Comparison of ENCODE assay signal across 22 mouse cellular contexts in genomic region chr12:39761326-39761725, GRCm38 (mm10).
"Had no signal": no experiment of that assay in that cellular context is flagged by ENCODE, and none has a peak within 500 bp of the region (broad histone marks: within the 10 kb centered on the region; RNA-seq: fewer than 3 reads in every experiment).

No protein-coding gene starts in this region.

- H3K4me1 ChIP-seq: limb, embryonic 12.5 days; liver, embryonic 12.5 days; liver, embryonic 15.5 days; lung, embryonic 15.5 days; megakaryocyte, embryonic 14.5 days; midbrain, embryonic 10.5 days; midbrain, embryonic 13.5 days; neural tube, embryonic 12.5 days; neural tube, embryonic 15.5 days had no signal

- ATAC-seq: liver, embryonic 12.5 days; midbrain, embryonic 13.5 days had no signal

- H3K27me3 ChIP-seq: limb, embryonic 12.5 days; liver, embryonic 12.5 days; liver, embryonic 15.5 days; lung, embryonic 15.5 days; megakaryocyte, embryonic 14.5 days; midbrain, embryonic 13.5 days; neural tube, embryonic 12.5 days; neural tube, embryonic 15.5 days had no signal

- H3K9me3 ChIP-seq: limb, embryonic 12.5 days; liver, embryonic 12.5 days; liver, embryonic 15.5 days; lung, embryonic 15.5 days; megakaryocyte, embryonic 14.5 days; midbrain, embryonic 10.5 days; midbrain, embryonic 13.5 days; neural tube, embryonic 12.5 days; neural tube, embryonic 15.5 days had no signal

- H3K4me3 ChIP-seq: left cerebral cortex, adult 2 months; limb, embryonic 12.5 days; liver, embryonic 12.5 days; liver, embryonic 15.5 days; lung, embryonic 15.5 days; megakaryocyte, embryonic 14.5 days; midbrain, embryonic 10.5 days; midbrain, embryonic 13.5 days; neural tube, embryonic 12.5 days; neural tube, embryonic 15.5 days had no signal

- H3K36me3 ChIP-seq: limb, embryonic 12.5 days; liver, embryonic 12.5 days; liver, embryonic 15.5 days; lung, embryonic 15.5 days; midbrain, embryonic 10.5 days; midbrain, embryonic 13.5 days; neural tube, embryonic 12.5 days; neural tube, embryonic 15.5 days had no signal

- H3K4me2 ChIP-seq: limb, embryonic 12.5 days; liver, embryonic 12.5 days; liver, embryonic 15.5 days; lung, embryonic 15.5 days; midbrain, embryonic 13.5 days; neural tube, embryonic 12.5 days; neural tube, embryonic 15.5 days had no signal

- H3K9ac ChIP-seq: limb, embryonic 12.5 days; liver, embryonic 12.5 days; liver, embryonic 15.5 days; lung, embryonic 15.5 days; midbrain, embryonic 13.5 days; neural tube, embryonic 12.5 days; neural tube, embryonic 15.5 days had no signal

- DNase-seq: layer of hippocampus, postnatal 36 days; liver; lung, adult 18-20 months; lung, postnatal 10 days; lung, postnatal 36 days; right cerebral cortex, adult 18-20 months; right cerebral cortex, postnatal 14 days; right cerebral cortex, postnatal 4 days; thymus, adult 2 months; thymus, postnatal 14 days; thymus, postnatal 4 days had no signal

- H3K27ac ChIP-seq: left cerebral cortex, adult 2 months; limb, embryonic 12.5 days; liver, embryonic 12.5 days; liver, embryonic 15.5 days; lung, embryonic 15.5 days; midbrain, embryonic 10.5 days; midbrain, embryonic 13.5 days; neural tube, embryonic 12.5 days; neural tube, embryonic 15.5 days; stomach, postnatal 0 days had no signal
